Mouse (Mus musculus): ENCODE results near the gene Cfap61. TPM values are rescaled to one million over a fixed set of nuclear protein-coding genes. Genes with fewer than 3 reads are reported as not detected.

Gene Cfap61
- polyA plus RNA-seq, 1 experiment from 2014 or later, result 4.8 TPM

GRCm38 (mm10) chr2:146258736-146259469, 324.3 kb downstream of the Cfap61 start:
- Histone ChIP-seq H3K9me3 (ENCODE audit: control insufficient read depth, low read length) (no peaks in the 10 kb centered on the region), H3K4me3 (ENCODE audit: low read length) (no peak overlapping the region), H3K4me2 (ENCODE audit: low read length) (no peak overlapping the region), H3K36me3 (ENCODE audit: control insufficient read depth, insufficient read depth, low read length) (no peaks in the 10 kb centered on the region), H3K9ac (ENCODE audit: low read depth, low read length) (no peak overlapping the region), H3K27ac (ENCODE audit: low read depth, low read length) (peak overlapping the region; percentile 30; the same call in 1 of the 2 replicates), H3K4me1 (ENCODE audit: control insufficient read depth, insufficient read depth, low read depth, low read length) (peaks cover 16% of the 10 kb centered on the region), H3K27me3 (replicated peaks; ENCODE audit: control insufficient read depth, insufficient read depth, low read length) (no peaks in the 10 kb centered on the region)
- peak; percentile 27; the same call in 1 of the 2 replicates for ATAC-seq
- WGBS, result 24% methylated on average over 10 of the region's 10 CpGs

GRCm38 (mm10) chr2:146259787-146260560, 325.4 kb downstream of the Cfap61 start:
- no peaks in the 10 kb centered on the region for H3K27me3 ChIP-seq (replicated peaks; ENCODE audit: control insufficient read depth, insufficient read depth, low read length)
- H3K4me3 ChIP-seq (ENCODE audit: low read length), result no peak overlapping the region
- peaks cover 16% of the 10 kb centered on the region for H3K4me1 ChIP-seq (ENCODE audit: control insufficient read depth, insufficient read depth, low read depth, low read length)
- H3K36me3 ChIP-seq (ENCODE audit: control insufficient read depth, insufficient read depth, low read length), result no peaks in the 10 kb centered on the region
- WGBS, result 32% methylated on average over 18 of the region's 18 CpGs
- no peak overlapping the region for H3K9ac ChIP-seq (ENCODE audit: low read depth, low read length)
- H3K9me3 ChIP-seq (ENCODE audit: control insufficient read depth, low read length), result no peaks in the 10 kb centered on the region
- peak overlapping the region; percentile 21; the same call in 1 of the 2 replicates for H3K4me2 ChIP-seq (ENCODE audit: low read length)
- no peak for ATAC-seq
- peak overlapping the region; percentile 66; the same call in 1 of the 2 replicates for H3K27ac ChIP-seq (ENCODE audit: low read depth, low read length)

GRCm38 (mm10) chr2:146261146-146261545, 326.6 kb downstream of the Cfap61 start:
- Histone ChIP-seq H3K27ac (ENCODE audit: low read depth, low read length) (no peak overlapping the region), H3K4me3 (ENCODE audit: low read length) (no peak overlapping the region), H3K9me3 (ENCODE audit: control insufficient read depth, low read length) (no peaks in the 10 kb centered on the region), H3K4me2 (ENCODE audit: low read length) (no peak overlapping the region), H3K27me3 (replicated peaks; ENCODE audit: control insufficient read depth, insufficient read depth, low read length) (no peaks in the 10 kb centered on the region), H3K9ac (ENCODE audit: low read depth, low read length) (no peak overlapping the region), H3K4me1 (ENCODE audit: control insufficient read depth, insufficient read depth, low read depth, low read length) (peaks cover 16% of the 10 kb centered on the region), H3K36me3 (ENCODE audit: control insufficient read depth, insufficient read depth, low read length) (no peaks in the 10 kb centered on the region)
- ATAC-seq, result no peak
- WGBS, result 50% methylated on average over 4 of the region's 4 CpGs

GRCm38 (mm10) chr2:146262215-146262614, 327.6 kb downstream of the Cfap61 start:
- no peak overlapping the region for H3K4me3 ChIP-seq (ENCODE audit: low read length)
- no peak overlapping the region for H3K9ac ChIP-seq (ENCODE audit: low read depth, low read length)
- H3K4me1 ChIP-seq (ENCODE audit: control insufficient read depth, insufficient read depth, low read depth, low read length), result peaks cover 14% of the 10 kb centered on the region
- no peak overlapping the region for H3K27ac ChIP-seq (ENCODE audit: low read depth, low read length)
- H3K9me3 ChIP-seq (ENCODE audit: control insufficient read depth, low read length), result no peaks in the 10 kb centered on the region
- no peaks in the 10 kb centered on the region for H3K36me3 ChIP-seq (ENCODE audit: control insufficient read depth, insufficient read depth, low read length)
- H3K4me2 ChIP-seq (ENCODE audit: low read length), result no peak overlapping the region
- 16% methylated on average over 10 of the region's 10 CpGs for WGBS
- ATAC-seq, result peak; percentile 86
- H3K27me3 ChIP-seq (replicated peaks; ENCODE audit: control insufficient read depth, insufficient read depth, low read length), result no peaks in the 10 kb centered on the region

GRCm38 (mm10) chr2:146262966-146263365, 328.4 kb downstream of the Cfap61 start:
- Histone ChIP-seq H3K4me3 (ENCODE audit: low read length) (no peak overlapping the region), H3K27me3 (replicated peaks; ENCODE audit: control insufficient read depth, insufficient read depth, low read length) (no peaks in the 10 kb centered on the region), H3K36me3 (ENCODE audit: control insufficient read depth, insufficient read depth, low read length) (no peaks in the 10 kb centered on the region), H3K27ac (ENCODE audit: low read depth, low read length) (no peak overlapping the region), H3K9me3 (ENCODE audit: control insufficient read depth, low read length) (no peaks in the 10 kb centered on the region), H3K9ac (ENCODE audit: low read depth, low read length) (no peak overlapping the region), H3K4me1 (ENCODE audit: control insufficient read depth, insufficient read depth, low read depth, low read length) (peaks cover 11% of the 10 kb centered on the region), H3K4me2 (ENCODE audit: low read length) (no peak overlapping the region)
- ATAC-seq, result no peak

Other genes starting within 250 kb of the Cfap61 start
- gene Naa20, start 32.7 kb upstream of the Cfap61 start, polyA plus RNA-seq (2015; fragmentation: Nextera tagmentation; extraction: Ambion mirVana), result 126 and 139 TPM in 2 replicates
- gene Crnkl1, start 230 bp downstream of the Cfap61 start, polyA plus RNA-seq (2015; fragmentation: Nextera tagmentation; extraction: Ambion mirVana), result 18.3 and 19.1 TPM in 2 replicates